Mouse (Mus musculus): ENCODE measurements around the gene Sptbn1. TPM values are rescaled to one million over a fixed set of nuclear protein-coding genes. Genes with fewer than 3 reads are reported as not detected.

Sptbn1 gene
- polyA plus RNA-seq, 1 experiment from 2014 or later: 74.8 TPM

- H3K4me3 ChIP-seq (ENCODE audit: low read depth, low read length): no peak overlapping the region
- H3K27me3 ChIP-seq (ENCODE audit: control insufficient read depth, insufficient read depth, low read length): no peaks in the 10 kb centered on the region
- no peak overlapping the region for H3K9ac ChIP-seq (ENCODE audit: low read length)
- 80% methylated on average over 1 of the region's 1 CpGs for WGBS
- no peak overlapping the region for H3K4me2 ChIP-seq (ENCODE audit: low read depth, low read length, severe bottlenecking)
- H3K4me1 ChIP-seq (replicated peaks; ENCODE audit: control insufficient read depth, insufficient read depth, low read length): no peaks in the 10 kb centered on the region
- DNase-seq (ENCODE audit: low spot score): no peak
- no peak overlapping the region for H3K27ac ChIP-seq (ENCODE audit: low read depth, low read length)
- ATAC-seq (replicated peaks; ENCODE audit: low FRiP score): no peak
- no peaks in the 10 kb centered on the region for H3K9me3 ChIP-seq (ENCODE audit: control insufficient read depth, low read length)
- no peaks in the 10 kb centered on the region for H3K36me3 ChIP-seq (ENCODE audit: control insufficient read depth, insufficient read depth, low read length)
These were observed 23.8 kb downstream of the Sptbn1 start for GRCm38 (mm10) chr11:30244172-30244571.

- 69% methylated on average over 3 of the region's 3 CpGs for WGBS
- Histone ChIP-seq H3K4me1 (replicated peaks; ENCODE audit: control insufficient read depth, insufficient read depth, low read length) (no peaks in the 10 kb centered on the region), H3K27ac (ENCODE audit: low read depth, low read length) (no peak overlapping the region), H3K36me3 (ENCODE audit: control insufficient read depth, insufficient read depth, low read length) (no peaks in the 10 kb centered on the region), H3K9me3 (ENCODE audit: control insufficient read depth, low read length) (no peaks in the 10 kb centered on the region), H3K27me3 (ENCODE audit: control insufficient read depth, insufficient read depth, low read length) (no peaks in the 10 kb centered on the region), H3K4me2 (ENCODE audit: low read depth, low read length, severe bottlenecking) (no peak overlapping the region), H3K4me3 (ENCODE audit: low read depth, low read length) (no peak overlapping the region), H3K9ac (ENCODE audit: low read length) (no peak overlapping the region)
- DNase-seq (ENCODE audit: low spot score) (no peak), ATAC-seq (replicated peaks; ENCODE audit: low FRiP score) (no peak)
These were observed 24.4 kb downstream of the Sptbn1 start for GRCm38 (mm10) chr11:30243591-30243990.

GRCm38 (mm10) chr11:30240861-30241260 is 27.1 kb downstream of the Sptbn1 start:
- DNase-seq (ENCODE audit: low spot score): no peak
- H3K4me3 ChIP-seq (ENCODE audit: low read depth, low read length): no peak overlapping the region
- no peak overlapping the region for H3K27ac ChIP-seq (ENCODE audit: low read depth, low read length)
- H3K4me2 ChIP-seq (ENCODE audit: low read depth, low read length, severe bottlenecking): no peak overlapping the region
- no peak overlapping the region for H3K9ac ChIP-seq (ENCODE audit: low read length)
- H3K4me1 ChIP-seq (replicated peaks; ENCODE audit: control insufficient read depth, insufficient read depth, low read length): no peaks in the 10 kb centered on the region
- no peaks in the 10 kb centered on the region for H3K27me3 ChIP-seq (ENCODE audit: control insufficient read depth, insufficient read depth, low read length)
- H3K36me3 ChIP-seq (ENCODE audit: control insufficient read depth, insufficient read depth, low read length): no peaks in the 10 kb centered on the region
- no peaks in the 10 kb centered on the region for H3K9me3 ChIP-seq (ENCODE audit: control insufficient read depth, low read length)
- no peak for ATAC-seq (replicated peaks; ENCODE audit: low FRiP score)
- WGBS: 48% methylated on average over 3 of the region's 3 CpGs

GRCm38 (mm10) chr11:30237960-30238359 is 30.0 kb downstream of the Sptbn1 start:
- H3K4me3 ChIP-seq (ENCODE audit: low read depth, low read length): no peak overlapping the region
- 58% methylated on average over 4 of the region's 4 CpGs for WGBS
- ATAC-seq (replicated peaks; ENCODE audit: low FRiP score) (no peak), DNase-seq (ENCODE audit: low spot score) (peak; percentile 59)
- H3K4me2 ChIP-seq (ENCODE audit: low read depth, low read length, severe bottlenecking): no peak overlapping the region
- no peaks in the 10 kb centered on the region for H3K27me3 ChIP-seq (ENCODE audit: control insufficient read depth, insufficient read depth, low read length)
- H3K4me1 ChIP-seq (replicated peaks; ENCODE audit: control insufficient read depth, insufficient read depth, low read length): no peaks in the 10 kb centered on the region
- no peak overlapping the region for H3K27ac ChIP-seq (ENCODE audit: low read depth, low read length)
- H3K9me3 ChIP-seq (ENCODE audit: control insufficient read depth, low read length): no peaks in the 10 kb centered on the region
- H3K9ac ChIP-seq (ENCODE audit: low read length): no peak overlapping the region
- H3K36me3 ChIP-seq (ENCODE audit: control insufficient read depth, insufficient read depth, low read length): no peaks in the 10 kb centered on the region

GRCm38 (mm10) chr11:30236681-30237242 is 31.2 kb downstream of the Sptbn1 start:
- Histone ChIP-seq H3K9me3 (ENCODE audit: control insufficient read depth, low read length) (no peaks in the 10 kb centered on the region), H3K4me1 (replicated peaks; ENCODE audit: control insufficient read depth, insufficient read depth, low read length) (no peaks in the 10 kb centered on the region), H3K36me3 (ENCODE audit: control insufficient read depth, insufficient read depth, low read length) (no peaks in the 10 kb centered on the region), H3K27me3 (ENCODE audit: control insufficient read depth, insufficient read depth, low read length) (no peaks in the 10 kb centered on the region), H3K27ac (ENCODE audit: low read depth, low read length) (no peak overlapping the region), H3K9ac (ENCODE audit: low read length) (no peak overlapping the region), H3K4me3 (ENCODE audit: low read depth, low read length) (no peak overlapping the region), H3K4me2 (ENCODE audit: low read depth, low read length, severe bottlenecking) (no peak overlapping the region)
- no peak for ATAC-seq (replicated peaks; ENCODE audit: low FRiP score)
- WGBS: 81% methylated on average over 4 of the region's 4 CpGs
- no peak for DNase-seq (ENCODE audit: low spot score)

- DNase-seq (ENCODE audit: low spot score): no peak
- Histone ChIP-seq H3K27me3 (ENCODE audit: control insufficient read depth, insufficient read depth, low read length) (no peaks in the 10 kb centered on the region), H3K9ac (ENCODE audit: low read length) (no peak overlapping the region), H3K4me2 (ENCODE audit: low read depth, low read length, severe bottlenecking) (no peak overlapping the region), H3K27ac (ENCODE audit: low read depth, low read length) (no peak overlapping the region), H3K36me3 (ENCODE audit: control insufficient read depth, insufficient read depth, low read length) (no peaks in the 10 kb centered on the region), H3K9me3 (ENCODE audit: control insufficient read depth, low read length) (no peaks in the 10 kb centered on the region), H3K4me1 (replicated peaks; ENCODE audit: control insufficient read depth, insufficient read depth, low read length) (no peaks in the 10 kb centered on the region), H3K4me3 (ENCODE audit: low read depth, low read length) (no peak overlapping the region)
- ATAC-seq (replicated peaks; ENCODE audit: low FRiP score): no peak; the same call in 1 of the 2 replicates
These were observed 32.3 kb downstream of the Sptbn1 start for GRCm38 (mm10) chr11:30235666-30236065.

- Histone ChIP-seq H3K4me2 (ENCODE audit: low read depth, low read length, severe bottlenecking) (no peak overlapping the region), H3K4me1 (replicated peaks; ENCODE audit: control insufficient read depth, insufficient read depth, low read length) (no peaks in the 10 kb centered on the region), H3K27ac (ENCODE audit: low read depth, low read length) (no peak overlapping the region), H3K9ac (ENCODE audit: low read length) (no peak overlapping the region), H3K27me3 (ENCODE audit: control insufficient read depth, insufficient read depth, low read length) (no peaks in the 10 kb centered on the region), H3K9me3 (ENCODE audit: control insufficient read depth, low read length) (no peaks in the 10 kb centered on the region), H3K36me3 (ENCODE audit: control insufficient read depth, insufficient read depth, low read length) (no peaks in the 10 kb centered on the region), H3K4me3 (ENCODE audit: low read depth, low read length) (no peak overlapping the region)
- 87% methylated on average over 2 of the region's 2 CpGs for WGBS
- DNase-seq (ENCODE audit: low spot score) (no peak), ATAC-seq (replicated peaks; ENCODE audit: low FRiP score) (no peak)
These were observed 32.8 kb downstream of the Sptbn1 start for GRCm38 (mm10) chr11:30235218-30235617.

- 91% methylated on average over 4 of the region's 4 CpGs for WGBS
- ATAC-seq (replicated peaks; ENCODE audit: low FRiP score): no peak
- Histone ChIP-seq H3K4me1 (replicated peaks; ENCODE audit: control insufficient read depth, insufficient read depth, low read length) (no peaks in the 10 kb centered on the region), H3K9ac (ENCODE audit: low read length) (no peak overlapping the region), H3K27ac (ENCODE audit: low read depth, low read length) (no peak overlapping the region), H3K36me3 (ENCODE audit: control insufficient read depth, insufficient read depth, low read length) (no peaks in the 10 kb centered on the region), H3K4me3 (ENCODE audit: low read depth, low read length) (no peak overlapping the region), H3K27me3 (ENCODE audit: control insufficient read depth, insufficient read depth, low read length) (no peaks in the 10 kb centered on the region), H3K9me3 (ENCODE audit: control insufficient read depth, low read length) (no peaks in the 10 kb centered on the region), H3K4me2 (ENCODE audit: low read depth, low read length, severe bottlenecking) (no peak overlapping the region)
- no peak for DNase-seq (ENCODE audit: low spot score)
These were observed 34.0 kb downstream of the Sptbn1 start for GRCm38 (mm10) chr11:30233946-30234345.

GRCm38 (mm10) chr11:30232082-30232481 is 35.9 kb downstream of the Sptbn1 start:
- no peak for ATAC-seq (replicated peaks; ENCODE audit: low FRiP score)
- 89% methylated on average over 2 of the region's 2 CpGs for WGBS
- no peak for DNase-seq (ENCODE audit: low spot score)
- Histone ChIP-seq H3K4me2 (ENCODE audit: low read depth, low read length, severe bottlenecking) (no peak overlapping the region), H3K9me3 (ENCODE audit: control insufficient read depth, low read length) (no peaks in the 10 kb centered on the region), H3K4me1 (replicated peaks; ENCODE audit: control insufficient read depth, insufficient read depth, low read length) (no peaks in the 10 kb centered on the region), H3K27me3 (ENCODE audit: control insufficient read depth, insufficient read depth, low read length) (no peaks in the 10 kb centered on the region), H3K9ac (ENCODE audit: low read length) (no peak overlapping the region), H3K27ac (ENCODE audit: low read depth, low read length) (no peak overlapping the region), H3K36me3 (ENCODE audit: control insufficient read depth, insufficient read depth, low read length) (no peaks in the 10 kb centered on the region), H3K4me3 (ENCODE audit: low read depth, low read length) (no peak overlapping the region)

Data from forebrain, embryonic 11.5 days (tissue).